Mouse (Mus musculus): ENCODE results near the gene Tacc2.

GRCm38 (mm10) chr7:130668729-130669281, 91.6 kb downstream of the Tacc2 start:
- TF ChIP-seq CTCF (IDR thresholded peaks at IDR 0.05; ENCODE audit: low read depth, low read length) (no peak), POLR2A (IDR thresholded peaks at IDR 0.05; ENCODE audit: insufficient read depth, low read length) (no peak), EP300 (IDR thresholded peaks at IDR 0.05; ENCODE audit: insufficient read depth, low read depth, low read length) (no peak)

Measured in ES-Bruce4 (cell line).